Mouse (Mus musculus): ENCODE results near the gene Sun2. TPM values are rescaled to one million over a fixed set of nuclear protein-coding genes. Genes with fewer than 3 reads are reported as not detected.
A peak's percentile ranks its signal among the peaks of the same experiment; 100 is the strongest.

Gene Sun2
- total and polyA plus RNA-seq, 3 experiments: 18.6 to 26.5 (median 22.3) TPM

- in situ Hi-C loops (cut with MboI; ENCODE audit: low pct_ligation_motif_present, low pct_unique_long_range_greater_than_20kb, low sequenced_read_pairs): no loop called here
- Histone ChIP-seq H3K4me3 (replicated peaks in 1 of 3; ENCODE audit: low read depth in 2 of 3, low read length in 2 of 3, poor library complexity in 1 of 3) (no peak overlapping the region), H3K27ac (ENCODE audit: insufficient read depth, low read depth) (no peak overlapping the region), H3K9ac (ENCODE audit: insufficient read depth, low read depth) (no peak overlapping the region), H3K9me3 (replicated peaks; ENCODE audit: low read length) (no peaks in the 10 kb centered on the region), H3K79me2 (replicated peaks; ENCODE audit: control insufficient read depth, extremely low read depth, insufficient read depth, poor library complexity, severe bottlenecking) (no peaks in the 10 kb centered on the region), H3K4me2 (ENCODE audit: insufficient read depth, low read depth, poor library complexity, severe bottlenecking) (no peak overlapping the region), H3K36me3 (replicated peaks in 1 of 2; ENCODE audit: control insufficient read depth in 1 of 2, insufficient read depth in 1 of 2, low read length in 1 of 2) (peaks cover 54 to 91% of the 10 kb centered on the region in 2 experiments), H3K27me3 (replicated peaks) (no peaks in the 10 kb centered on the region), H3K4me1 (ENCODE audit: control insufficient read depth in 1 of 2, insufficient read depth in 2 of 2) (peaks cover 3 to 24% of the 10 kb centered on the region in 2 experiments; a peak in 3 of 4 replicates)
- no peak for TF ChIP-seq POLR2AphosphoS2 (IDR thresholded peaks at IDR 0.05; ENCODE audit: low read depth, low read length)
- no peak for TF ChIP-seq SMC3 (IDR thresholded peaks at IDR 0.05; ENCODE audit: low read depth, low read length)
- no peak for TF ChIP-seq E2F4 (IDR thresholded peaks at IDR 0.05; ENCODE audit: insufficient replicate concordance, low read depth, low read length)
- TF ChIP-seq ZC3H11A (IDR thresholded peaks at IDR 0.05; ENCODE audit: low read depth, low read length): no peak
- DNase-seq (ENCODE audit: extremely low read depth): no peak
- dilution Hi-C loops (cut with MboI; ENCODE audit: extremely low pct_ligation_motif_present, extremely low pct_unique_long_range_greater_than_20kb, low sequenced_read_pairs): no loop called here
These were observed 10.8 kb downstream of the Sun2 start for GRCm38 (mm10) chr15:79731554-79731953.

- Histone ChIP-seq H3K4me3 (replicated peaks in 1 of 3; ENCODE audit: low read depth in 2 of 3, low read length in 2 of 3, poor library complexity in 1 of 3) (no peak overlapping the region), H3K36me3 (replicated peaks in 1 of 2; ENCODE audit: control insufficient read depth in 1 of 2, insufficient read depth in 1 of 2, low read length in 1 of 2) (peaks cover 53 to 91% of the 10 kb centered on the region in 2 experiments), H3K79me2 (replicated peaks; ENCODE audit: control insufficient read depth, extremely low read depth, insufficient read depth, poor library complexity, severe bottlenecking) (no peaks in the 10 kb centered on the region), H3K9ac (ENCODE audit: insufficient read depth, low read depth) (no peak overlapping the region), H3K27ac (ENCODE audit: insufficient read depth, low read depth) (0 out of 2 replicates have a peak overlapping the region, but pooled peaks have one; percentile 2), H3K4me1 (ENCODE audit: control insufficient read depth in 1 of 2, insufficient read depth in 2 of 2) (peaks cover 3 to 48% of the 10 kb centered on the region in 2 experiments; a peak in 3 of 4 replicates), H3K27me3 (replicated peaks) (no peaks in the 10 kb centered on the region), H3K9me3 (replicated peaks; ENCODE audit: low read length) (no peaks in the 10 kb centered on the region), H3K4me2 (ENCODE audit: insufficient read depth, low read depth, poor library complexity, severe bottlenecking) (no peak overlapping the region)
- dilution Hi-C loops (cut with MboI; ENCODE audit: extremely low pct_ligation_motif_present, extremely low pct_unique_long_range_greater_than_20kb, low sequenced_read_pairs): no loop called here
- in situ Hi-C loops (cut with MboI; ENCODE audit: low pct_ligation_motif_present, low pct_unique_long_range_greater_than_20kb, low sequenced_read_pairs): no loop called here
- DNase-seq (ENCODE audit: extremely low read depth): no peak
- no peak for TF ChIP-seq ZNF384 (IDR thresholded peaks at IDR 0.05; ENCODE audit: low read depth, low read length)
- no peak for TF ChIP-seq MAX (IDR thresholded peaks at IDR 0.05; ENCODE audit: low read length)
- no peak for TF ChIP-seq TBP (conservative IDR thresholded peaks at IDR 0.05; ENCODE audit: low read depth, low read length)
- TF ChIP-seq IRF4 (IDR thresholded peaks at IDR 0.05; ENCODE audit: low read depth, low read length): no peak
- no peak for TF ChIP-seq UBTF (IDR thresholded peaks at IDR 0.05; ENCODE audit: low read depth, low read length)
- no peak for TF ChIP-seq MAZ (IDR thresholded peaks at IDR 0.05; ENCODE audit: low read depth, low read length)
- no peak for TF ChIP-seq USF1 (IDR thresholded peaks at IDR 0.05; ENCODE audit: low read depth, low read length)
- TF ChIP-seq MEF2A (IDR thresholded peaks at IDR 0.05; ENCODE audit: borderline replicate concordance, low read depth, low read length): no peak
- no peak for TF ChIP-seq ZMIZ1 (IDR thresholded peaks at IDR 0.05; ENCODE audit: low read depth, low read length)
- no peak for TF ChIP-seq JUN (IDR thresholded peaks at IDR 0.05; ENCODE audit: insufficient read depth, low read depth, low read length)
- no peak for TF ChIP-seq RAD21 (IDR thresholded peaks at IDR 0.05; ENCODE audit: low read depth, low read length)
- TF ChIP-seq POLR2AphosphoS2 (IDR thresholded peaks at IDR 0.05; ENCODE audit: low read depth, low read length): no peak
- no peak for TF ChIP-seq GABPA (IDR thresholded peaks at IDR 0.05; ENCODE audit: insufficient replicate concordance, low read depth, low read length)
- TF ChIP-seq MAFK (IDR thresholded peaks at IDR 0.05; ENCODE audit: insufficient replicate concordance, low read length): no peak
These were observed 13.5 kb downstream of the Sun2 start for GRCm38 (mm10) chr15:79728731-79729388.

Data from CH12.LX (cell line).